Mouse (Mus musculus) embryonic stem cell, embryonic (primary cell): ENCODE measurements around the gene Gm20896.
"Not testable (repeated sequence)": the region's sequence is repeated elsewhere in the genome, so short reads cannot be mapped to it uniquely, and the experiment has no call there.

Source experiments
- CTCF ChIA-PET, 4 experiments: fragments of 300-600 bp in 2 of 4; fragments of 350-600 bp in 2 of 4; sonication (Branson Sonifier 250); formaldehyde crosslinking; loops; one replicate each; lab custom pipeline; 2022; ENCODE audit warnings: inconsistent platforms in 2 of 4; lab: Charles Lee
- POLR2A ChIA-PET, 4 experiments: fragments of 300-600 bp in 2 of 4; fragments of 350-600 bp in 2 of 4; sonication (Branson Sonifier 250); formaldehyde crosslinking; loops; one replicate each; lab custom pipeline; 2022; ENCODE audit warnings: antibody characterized with exemption in 4 of 4, inconsistent platforms in 1 of 4; lab: Charles Lee

The Gm20896 gene

GRCm38 (mm10) chrY:35921426-35921825 is at the start of gene Gm20896:
Gene Gm20896 (minus strand): TSS chrY:35921526.
- CTCF ChIA-PET, POLR2A ChIA-PET: not testable (repeated sequence)
